Comparison of ENCODE assay signal across 11 mouse cellular contexts in genomic region chr2:174116929-174117328, GRCm38 (mm10). TPM values are rescaled to one million over a fixed set of nuclear protein-coding genes. Genes with fewer than 3 reads are reported as not detected.
A peak's percentile ranks its signal among the peaks of the same experiment; 100 is the strongest.
DNase-seq lines count a peak whose midpoint lies in the region; ATAC-seq lines count a peak whose summit lies in the region.
"Had no signal": no experiment of that assay in that cellular context is flagged by ENCODE, and none has a peak within 500 bp of the region (broad histone marks: within the 10 kb centered on the region; RNA-seq: fewer than 3 reads in every experiment).

No protein-coding gene starts in this region.

- H3K9ac ChIP-seq in hindbrain, embryonic 12.5 days, result no peak overlapping the region
- H3K9ac ChIP-seq in hindbrain, embryonic 16.5 days (ENCODE audit: low read depth, low read length), result no peak overlapping the region

- WGBS in hindbrain, embryonic 12.5 days, result 55% methylated on average over 16 of the region's 16 CpGs
- whole genome bisulfite sequencing in hindbrain, embryonic 16.5 days, result 60% methylated on average over 16 of the region's 16 CpGs

- peaks cover 30% of the 10 kb centered on the region for H3K36me3 ChIP-seq in hindbrain, embryonic 12.5 days
- no peaks in the 10 kb centered on the region for H3K36me3 ChIP-seq in hindbrain, embryonic 16.5 days (ENCODE audit: control insufficient read depth, insufficient read depth, low read length)

- H3K9me3 ChIP-seq in hindbrain, embryonic 12.5 days (replicated peaks), result no peaks in the 10 kb centered on the region
- no peaks in the 10 kb centered on the region for H3K9me3 ChIP-seq in hindbrain, embryonic 16.5 days (ENCODE audit: control insufficient read depth, low read length)

- H3K27ac ChIP-seq in hindbrain, embryonic 12.5 days, result 0 out of 2 replicates have a peak overlapping the region, but pooled peaks have one; percentile 17
- no peak overlapping the region for H3K27ac ChIP-seq in hindbrain, embryonic 16.5 days (ENCODE audit: low read depth, low read length)
- H3K27ac ChIP-seq: heart, adult 2 months had no signal

- no peak overlapping the region for H3K4me3 ChIP-seq in hindbrain, embryonic 12.5 days
- no peak overlapping the region for H3K4me3 ChIP-seq in hindbrain, embryonic 16.5 days (ENCODE audit: low read length)
- H3K4me3 ChIP-seq: heart, adult 2 months had no signal

- ATAC-seq in hindbrain, embryonic 12.5 days (ENCODE audit: low FRiP score), result peak; percentile 36; the same call in 1 of the 2 replicates
- ATAC-seq in hindbrain, embryonic 16.5 days, result no peak
- ATAC-seq in granulocyte monocyte progenitor cell, adult 5-6 weeks (replicated peaks; ENCODE audit: poor library complexity, severe bottlenecking), result peak; percentile 39
- ATAC-seq: activated CD4-positive, CD25-positive, alpha-beta regulatory T cell, adult 4 months had no signal

- DNase-seq in brain, adult 2 months (ENCODE audit: low read depth, low spot score), result peak; percentile 21
- DNase-seq in retina, postnatal 1 day, result peak; percentile 69
- DNase-seq in urinary bladder, postnatal 4 days (ENCODE audit: low spot score in 2 of 2), result no peak
- no peak for DNase-seq in urinary bladder, postnatal 25 days (ENCODE audit: low spot score)
- DNase-seq: cerebellum, adult 9-10 months; layer of hippocampus, postnatal 36 days had no signal

- H3K4me2 ChIP-seq in hindbrain, embryonic 12.5 days (replicated peaks), result no peak overlapping the region
- H3K4me2 ChIP-seq in hindbrain, embryonic 16.5 days (ENCODE audit: low read length), result no peak overlapping the region

- no peaks in the 10 kb centered on the region for H3K27me3 ChIP-seq in hindbrain, embryonic 12.5 days
- no peaks in the 10 kb centered on the region for H3K27me3 ChIP-seq in hindbrain, embryonic 16.5 days (replicated peaks; ENCODE audit: control insufficient read depth, insufficient read depth, low read length)

- H3K4me1 ChIP-seq in hindbrain, embryonic 12.5 days, result peaks cover 14% of the 10 kb centered on the region
- no peaks in the 10 kb centered on the region for H3K4me1 ChIP-seq in hindbrain, embryonic 16.5 days (ENCODE audit: control insufficient read depth, insufficient read depth, low read depth, low read length)

RNA-seq across cellular contexts. Expression of gene Npepl1, which starts 6.8 kb away (rescaled TPM):
- 27.0 and 29.0 TPM in 2 replicates for polyA plus RNA-seq in hindbrain, embryonic 12.5 days (2016; fragmentation: Nextera tagmentation; extraction: Ambion mirVana)
- polyA plus RNA-seq in hindbrain, embryonic 16.5 days (2015; fragmentation: Nextera tagmentation; extraction: Ambion mirVana), result 15.2 and 18.1 TPM in 2 replicates
- total RNA-seq in granulocyte monocyte progenitor cell, adult 5-6 weeks (2014; fragmentation: Nextera tagmentation), result 59.3 and 81.7 TPM in 2 replicates
- 24.6 and 30.2 TPM in 2 replicates for total RNA-seq in granulocyte monocyte progenitor cell, adult 5-6 weeks (2017)

RNA-seq across cellular contexts. Expression of gene Stx16, which starts 40.8 kb away (rescaled TPM):
- polyA plus RNA-seq in hindbrain, embryonic 12.5 days (2016; fragmentation: Nextera tagmentation; extraction: Ambion mirVana), result 12.8 and 13.5 TPM in 2 replicates
- polyA plus RNA-seq in hindbrain, embryonic 16.5 days (2015; fragmentation: Nextera tagmentation; extraction: Ambion mirVana), result 11.2 and 12.1 TPM in 2 replicates
- total RNA-seq in granulocyte monocyte progenitor cell, adult 5-6 weeks (2014; fragmentation: Nextera tagmentation), result 36.7 and 46.6 TPM in 2 replicates
- 40.6 and 48.2 TPM in 2 replicates for total RNA-seq in granulocyte monocyte progenitor cell, adult 5-6 weeks (2017)

Comparison
In these comparisons a context has a peak if more than half of its experiments do, and no peak if none do; other contexts are left out.
1. DNase-seq: peak in brain, adult 2 months (single experiment) and retina, postnatal 1 day (single experiment); none in urinary bladder, postnatal 4 days (0 of 2) and urinary bladder, postnatal 25 days (single experiment).